Mouse (Mus musculus): ENCODE measurements around the gene Cd37.

GRCm38 (mm10) chr7:45234922-45235571, 3.9 kb downstream of the Cd37 start:
- TF ChIP-seq CTCF (IDR thresholded peaks at IDR 0.05; ENCODE audit: low read depth, low read length) (no peak), POLR2A (IDR thresholded peaks at IDR 0.05; ENCODE audit: borderline replicate concordance, low read depth, low read length) (no peak)

All from bone marrow macrophage, adult 2 months (primary cell).